Mouse (Mus musculus) embryo, embryonic 10 days (tissue): ENCODE measurements around the gene Man1a.

Experiments
- DNase-seq: peaks from one replicate; pipeline ENCODE4 v3.0.0-alpha.2; 2015; ENCODE audit warnings: low spot score

Gene Man1a

DNA sequence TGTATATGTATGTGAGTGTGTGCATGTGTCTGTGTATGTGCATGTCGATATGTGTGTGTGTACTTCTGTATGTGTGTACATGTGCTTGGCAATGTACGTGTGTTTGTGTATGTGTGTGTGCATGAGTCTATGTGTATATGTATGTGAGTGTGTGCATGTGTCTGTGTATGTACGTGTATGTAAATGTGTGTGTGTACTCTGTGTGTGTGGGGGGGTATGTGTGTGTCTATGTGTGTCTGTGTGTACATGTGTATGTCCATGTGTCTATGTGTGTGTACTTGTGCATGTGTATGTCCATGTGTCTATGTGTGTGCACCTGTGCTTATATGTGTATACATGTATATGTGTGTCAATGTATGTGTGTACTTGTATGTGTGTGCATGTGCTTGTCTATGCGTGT lies 15.2 kb downstream of the Man1a start:
- DNase-seq: no peak

DNA sequence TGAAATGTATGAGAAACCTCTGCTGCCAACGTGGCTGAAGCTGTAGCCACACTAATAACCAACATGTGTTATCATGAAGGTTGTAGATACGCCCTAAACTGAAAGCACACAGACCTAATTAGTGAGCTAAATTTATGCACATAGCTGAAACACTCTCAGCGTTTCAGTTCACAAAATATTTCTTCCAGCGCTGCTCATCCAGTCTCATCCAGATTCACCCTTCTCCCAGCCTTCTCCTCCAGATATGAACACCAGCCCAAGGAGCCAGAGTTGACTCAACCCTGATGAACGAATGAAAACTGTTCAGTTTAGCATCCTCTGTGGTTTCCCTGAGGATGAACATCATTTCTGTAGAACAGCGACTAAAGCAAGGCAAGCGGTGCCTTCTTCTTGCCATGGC lies 15.8 kb downstream of the Man1a start:
- no peak for DNase-seq

DNA sequence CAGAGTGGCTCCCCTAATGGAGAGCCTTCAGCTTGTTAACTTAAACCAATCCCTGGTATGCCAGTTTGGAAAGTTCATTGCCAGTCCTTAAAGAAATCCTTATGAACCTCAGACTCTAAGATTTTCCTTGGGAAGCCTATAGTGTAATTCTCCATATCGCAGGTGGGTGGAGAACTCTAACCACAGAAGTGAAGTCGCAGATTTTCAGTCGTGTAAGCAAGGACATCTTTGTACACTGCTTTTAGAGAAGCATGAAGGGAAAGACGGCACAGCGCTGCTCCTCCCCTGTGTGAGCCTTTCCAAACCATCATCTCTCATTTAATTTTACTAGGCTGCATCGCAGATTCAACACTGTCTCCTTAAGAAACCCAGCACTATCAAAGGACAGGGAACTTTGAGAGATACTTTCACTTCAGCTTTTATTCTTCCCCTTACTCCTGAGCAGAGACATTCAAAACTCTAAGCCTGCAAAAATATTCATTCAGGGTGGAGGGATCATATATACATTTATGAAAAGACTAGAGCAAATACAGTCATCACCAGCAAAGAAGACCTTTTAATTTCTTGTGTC lies 16.6 kb downstream of the Man1a start:
- peak; percentile 40 for DNase-seq

DNA sequence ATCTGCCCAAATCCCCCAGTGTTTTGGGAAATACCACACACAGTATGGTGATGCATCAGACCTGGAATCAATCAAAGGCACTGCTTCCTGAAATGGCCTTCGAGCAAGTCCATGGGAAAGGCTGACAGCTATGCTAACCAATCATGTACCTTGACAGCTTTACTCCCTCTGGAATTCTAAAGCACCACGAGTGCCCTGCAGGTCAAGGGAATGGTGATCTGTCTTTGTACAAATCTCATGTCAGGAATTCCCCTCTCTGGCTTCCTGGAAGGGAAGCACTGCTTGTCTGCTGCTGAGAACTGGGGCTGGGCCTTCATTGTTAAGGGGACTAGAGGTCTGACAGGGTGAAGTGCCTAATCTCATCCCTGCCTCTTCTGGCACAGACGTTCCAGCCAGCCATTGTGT lies 17.3 kb downstream of the Man1a start:
- DNase-seq: peak; percentile 84

DNA sequence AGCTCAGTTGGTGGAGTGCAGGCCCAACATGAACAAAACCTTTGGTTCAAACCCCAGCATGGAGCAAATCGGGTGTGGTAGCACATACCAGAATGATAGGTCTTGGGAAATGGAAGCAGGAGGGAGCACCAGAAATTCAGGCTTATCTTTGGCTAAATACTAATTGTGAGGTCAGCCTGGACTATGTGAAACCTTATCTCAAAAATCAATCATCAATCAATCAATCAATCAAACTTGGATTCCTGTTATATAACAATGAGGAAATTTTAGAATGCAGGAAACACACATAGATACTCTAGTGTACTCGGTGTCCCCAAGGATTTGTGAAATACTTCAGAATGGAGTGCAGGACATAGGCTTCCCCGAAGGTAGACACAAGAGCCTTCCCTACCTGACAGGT lies 17.8 kb downstream of the Man1a start:
- no peak for DNase-seq

DNA sequence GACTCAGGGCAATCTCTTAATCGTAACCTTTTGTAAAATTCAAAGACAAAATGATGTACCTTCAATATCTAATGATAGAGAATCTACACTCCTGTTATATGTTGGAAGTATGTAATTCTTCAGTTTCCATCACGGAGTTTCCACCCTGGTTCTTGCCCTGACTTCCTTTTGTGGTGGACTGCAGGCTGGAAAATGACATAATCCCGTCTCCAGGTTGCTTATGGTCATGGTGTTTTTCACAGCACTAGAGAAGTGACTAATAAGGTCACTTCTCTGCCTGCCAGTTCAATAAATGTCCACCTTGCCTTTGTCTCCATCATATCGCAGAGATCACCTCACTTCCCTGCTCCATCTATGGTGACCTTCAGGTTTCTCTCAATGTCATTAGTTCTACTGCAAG lies 22.2 kb downstream of the Man1a start:
- DNase-seq: no peak

DNA sequence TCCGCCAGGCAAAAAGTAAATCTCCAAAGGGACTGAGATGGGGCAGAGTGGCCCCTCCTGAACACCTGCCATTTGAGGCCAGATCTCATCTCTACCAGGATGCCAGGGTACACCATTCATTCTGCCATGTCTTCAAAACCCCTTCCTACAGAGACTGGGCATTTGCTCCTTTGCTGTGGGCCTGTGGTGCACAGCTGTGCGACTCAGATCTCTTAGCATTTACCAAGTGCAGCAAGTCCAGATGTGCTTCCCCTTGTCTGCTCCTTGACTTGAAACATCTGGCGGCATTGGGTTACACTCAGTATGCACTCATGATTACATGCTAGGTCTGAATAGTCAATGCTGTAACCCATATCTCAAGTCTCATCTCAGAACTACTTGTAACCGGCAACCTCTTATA lies 28.5 kb downstream of the Man1a start:
- no peak for DNase-seq

DNA sequence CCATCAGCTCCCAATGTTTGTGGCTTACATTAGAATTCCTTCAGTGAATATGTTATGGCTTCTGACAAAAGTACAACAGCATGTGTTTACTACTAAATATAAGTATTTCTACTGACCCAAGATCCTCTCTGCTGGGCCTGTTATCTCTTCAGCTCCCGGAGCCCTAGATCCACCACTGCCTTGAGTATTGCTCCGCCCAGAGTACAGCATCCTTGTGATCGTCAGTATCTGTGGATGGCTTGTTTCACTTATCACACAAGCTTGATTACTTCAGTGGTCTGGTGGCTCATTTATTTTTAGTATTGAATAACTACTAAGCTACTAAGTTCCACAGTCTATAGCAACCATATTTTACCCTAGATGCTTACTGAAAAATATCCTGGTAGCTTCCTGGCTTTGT lies 33.1 kb downstream of the Man1a start:
- DNase-seq: no peak

DNA sequence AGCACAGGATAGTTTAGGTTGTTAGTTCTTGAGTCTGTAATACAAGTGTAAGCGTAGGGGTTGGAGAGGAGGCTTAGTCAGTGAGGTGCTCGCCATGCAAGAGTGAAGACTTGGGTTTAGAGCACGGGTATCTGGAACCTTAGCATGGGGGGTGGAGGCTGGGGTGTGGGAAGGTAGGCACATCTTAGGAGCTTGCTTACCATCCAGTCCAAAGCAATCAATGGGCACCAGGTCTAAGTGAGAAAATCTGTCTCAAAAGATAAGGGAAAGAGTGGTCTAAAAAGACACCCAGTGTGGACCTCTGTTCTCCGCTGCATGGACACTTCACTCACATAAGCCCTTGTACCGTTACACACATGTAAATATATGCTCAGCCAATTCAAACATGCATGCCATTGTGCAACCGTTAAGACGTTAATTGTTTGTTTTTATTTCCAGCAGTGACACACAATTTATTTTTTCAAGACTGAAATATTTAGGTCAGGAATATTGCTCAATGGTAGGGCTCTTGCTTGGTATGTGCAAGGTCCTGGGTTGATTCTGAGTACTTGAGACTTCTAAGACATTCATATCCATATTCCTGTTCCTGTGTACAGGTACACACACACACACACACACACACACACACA lies 34.1 kb downstream of the Man1a start:
- no peak for DNase-seq

DNA sequence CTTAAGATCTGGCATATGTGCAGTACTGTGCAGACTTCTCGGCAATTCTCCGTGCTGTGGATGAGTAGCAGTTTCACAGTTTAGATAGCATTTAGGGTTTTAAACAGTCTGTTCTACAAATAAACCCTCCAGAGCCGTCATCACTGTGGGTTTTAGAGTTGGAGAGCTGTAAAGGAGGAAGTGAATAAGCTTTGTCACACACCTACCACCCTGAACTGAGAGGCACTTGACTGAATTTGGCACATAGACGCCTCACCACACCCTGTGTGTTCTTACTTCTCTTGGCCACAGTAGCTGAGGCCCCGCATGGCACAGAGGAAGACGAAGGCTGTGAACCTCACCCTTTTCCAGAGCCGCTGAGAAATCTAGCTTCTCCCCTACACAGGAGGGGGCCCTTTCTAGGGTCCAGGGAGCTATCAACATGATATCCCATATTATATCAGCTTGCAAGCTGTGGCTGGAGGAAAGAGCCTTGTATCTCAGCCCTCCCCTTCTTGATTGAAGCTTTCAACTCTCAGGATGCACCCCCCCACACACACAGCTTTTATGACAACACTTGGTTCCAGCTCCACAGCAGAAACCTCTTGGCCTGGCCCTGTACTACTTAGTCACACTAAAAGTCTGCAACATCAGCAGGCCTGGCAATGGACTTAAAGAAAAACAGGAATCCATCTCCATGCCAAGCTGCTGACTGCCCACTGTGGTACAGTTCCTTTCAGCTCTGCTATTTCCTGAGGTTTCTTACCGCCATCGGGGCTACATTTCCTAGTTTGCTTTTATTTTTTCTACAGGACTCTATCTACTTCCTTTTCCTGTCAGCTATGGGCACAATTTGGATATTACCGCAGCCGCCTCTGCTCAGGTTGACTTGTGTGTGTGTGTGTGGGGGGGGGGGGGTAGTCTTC lies 35.9 kb downstream of the Man1a start:
- no peak for DNase-seq

DNA sequence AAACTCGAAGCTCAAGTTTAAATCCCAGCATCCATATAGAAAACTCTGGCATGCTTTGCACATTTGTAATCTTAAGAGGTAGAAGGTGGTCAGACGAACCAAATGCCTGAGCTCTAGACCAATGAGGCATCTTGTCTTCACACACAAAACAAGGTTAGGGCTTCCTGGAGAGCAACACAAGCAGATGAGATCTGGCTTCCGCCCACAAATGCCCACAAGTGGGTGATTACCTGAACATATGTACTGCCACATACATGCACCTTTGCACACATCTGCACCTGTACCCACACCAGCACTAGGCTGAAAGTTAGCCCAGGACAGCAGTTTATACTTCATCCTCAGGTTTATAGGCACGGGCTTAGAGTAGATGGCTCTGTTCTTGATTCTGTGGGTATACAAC lies 36.7 kb downstream of the Man1a start:
- no peak for DNase-seq

DNA sequence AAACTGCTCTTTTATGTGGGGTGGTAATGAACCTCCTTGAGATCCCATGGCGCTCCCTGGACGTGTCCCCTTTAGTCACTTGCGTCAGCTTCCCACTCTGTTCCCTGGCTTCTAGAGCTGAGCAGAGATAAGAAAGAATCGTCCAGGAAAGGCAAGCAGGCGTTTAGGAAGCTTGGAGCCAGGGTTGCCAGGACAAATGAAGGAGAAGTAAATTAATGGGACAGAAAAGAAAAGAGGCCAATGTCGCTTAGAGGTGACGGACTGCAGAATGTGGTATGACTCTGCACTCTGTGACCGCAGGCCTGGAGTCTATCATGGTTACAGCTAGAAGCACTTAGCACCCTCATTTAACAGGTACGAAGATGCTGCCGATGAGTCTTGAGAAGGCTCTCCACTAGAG lies 37.7 kb downstream of the Man1a start:
- DNase-seq: no peak

DNA sequence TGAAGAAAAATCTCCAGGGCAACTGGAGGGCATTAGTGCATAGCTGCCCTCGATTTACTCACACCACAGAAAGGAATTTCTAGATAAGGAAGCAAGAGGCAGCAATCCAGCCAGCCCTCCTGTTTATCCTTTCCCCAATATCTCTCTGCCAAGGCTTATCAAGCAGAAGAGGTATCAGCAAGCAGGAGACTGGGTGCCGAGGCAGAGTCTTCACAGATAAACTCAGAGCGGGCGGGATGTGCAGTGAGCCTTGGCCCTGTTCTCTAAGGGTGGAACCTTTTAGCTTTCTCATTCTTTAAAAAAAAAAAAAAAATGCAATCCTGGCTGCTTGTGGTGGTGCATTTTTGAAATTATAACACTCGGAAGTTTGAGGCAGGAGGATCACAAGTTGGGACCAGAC lies 38.2 kb downstream of the Man1a start:
- no peak for DNase-seq

DNA sequence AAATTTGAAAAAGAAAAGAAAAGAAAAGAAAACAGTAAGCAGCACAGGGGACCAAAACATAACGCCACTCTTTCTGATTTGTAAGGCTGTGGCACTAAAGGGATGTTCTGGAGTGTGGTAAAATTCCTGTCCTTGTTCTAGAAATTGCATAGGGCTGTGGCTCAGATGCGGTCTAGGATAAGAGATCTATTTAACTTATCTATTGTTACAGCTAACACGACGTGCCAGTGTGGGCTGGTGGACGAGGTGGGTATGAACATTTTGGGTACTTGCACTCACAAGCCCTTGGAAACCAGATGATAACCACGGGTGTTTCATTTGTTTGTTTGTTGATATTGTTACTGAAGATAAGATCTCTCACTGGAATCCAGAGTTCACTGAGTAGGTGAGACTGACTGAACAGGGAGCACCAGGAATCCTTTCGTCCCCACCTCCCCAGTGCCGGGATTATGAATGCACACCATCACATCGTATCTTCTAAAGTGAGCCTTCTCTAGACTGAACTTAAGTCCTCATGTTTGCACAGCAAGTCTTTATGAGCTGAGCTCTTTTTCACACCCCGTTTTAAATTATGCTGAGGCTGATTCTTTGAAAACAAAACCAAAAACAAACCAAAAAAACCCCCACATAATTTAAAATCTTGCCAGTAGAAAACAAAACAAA lies 38.9 kb downstream of the Man1a start:
- DNase-seq: no peak

DNA sequence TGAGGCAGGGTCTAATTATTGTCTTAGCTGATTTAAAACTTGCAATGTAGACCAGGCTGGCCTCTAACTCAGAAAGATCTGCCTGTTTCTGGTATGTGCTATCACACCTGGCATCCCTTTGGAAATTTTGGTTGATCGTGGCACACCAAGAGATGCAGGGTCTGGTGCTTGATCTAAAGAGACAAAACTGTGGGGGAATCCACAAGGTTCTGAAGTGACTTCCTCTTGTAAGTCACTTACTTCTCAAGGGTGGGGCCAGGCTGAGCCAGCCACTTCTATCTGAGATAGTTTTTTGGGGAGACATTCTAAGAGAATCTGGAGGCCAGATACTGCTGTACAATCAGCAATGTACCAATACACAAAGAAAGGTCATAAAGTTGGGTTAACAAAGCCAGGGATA lies 40.8 kb downstream of the Man1a start:
- no peak for DNase-seq

DNA sequence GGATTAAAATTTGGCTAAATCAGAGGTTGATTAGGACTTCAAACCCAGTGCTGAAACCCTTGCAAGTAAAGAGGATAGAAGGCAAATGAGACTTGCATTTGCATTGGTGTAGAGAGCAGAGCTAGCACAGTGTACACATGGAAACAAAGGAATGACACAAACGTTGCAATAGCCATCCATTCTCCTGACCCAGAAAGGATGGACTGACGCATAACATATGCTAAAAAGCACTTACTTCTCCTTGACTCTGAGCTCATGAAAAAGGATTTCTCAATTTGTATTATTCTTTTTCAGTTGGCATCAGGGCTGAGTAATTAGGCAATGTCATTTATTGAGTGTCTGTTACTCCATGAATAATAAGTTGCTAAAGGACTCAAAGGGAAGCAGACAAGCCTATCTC lies 41.6 kb downstream of the Man1a start:
- DNase-seq: no peak

DNA sequence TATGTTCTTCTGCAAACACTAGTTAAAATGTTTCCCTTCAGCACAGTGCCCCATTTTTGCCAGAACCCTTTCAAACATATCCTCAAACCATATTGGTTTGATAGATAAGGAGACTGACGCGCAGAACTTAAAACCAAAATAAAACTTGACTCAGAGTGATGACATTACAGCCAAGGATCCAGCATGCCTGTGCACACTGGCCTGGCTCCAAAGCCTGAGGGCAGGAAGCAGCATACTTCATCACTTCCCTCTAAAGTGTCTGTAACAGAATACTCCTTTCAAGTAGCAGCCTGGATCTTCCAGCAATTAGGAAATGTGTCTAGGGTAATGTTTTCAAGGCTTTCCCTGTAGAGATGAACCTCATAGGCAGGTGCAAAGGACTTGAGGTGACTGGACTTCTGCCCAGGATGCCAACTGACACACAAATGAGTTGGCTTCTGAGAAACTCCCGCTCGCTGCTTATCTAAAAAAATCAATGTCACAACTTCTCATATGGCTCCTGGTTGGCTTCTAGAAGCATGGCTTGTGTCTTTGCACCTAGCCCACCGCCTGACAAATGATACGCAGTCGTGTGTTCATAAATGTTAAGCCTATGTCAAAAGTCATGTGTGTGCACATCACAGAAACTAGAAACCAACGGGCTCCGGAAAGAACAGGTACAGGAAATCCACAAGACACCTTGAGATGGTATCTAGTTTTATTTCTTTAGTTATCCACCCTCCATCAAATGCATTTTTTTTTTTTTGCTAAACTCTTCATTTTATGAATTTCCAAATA lies 43.9 kb downstream of the Man1a start:
- no peak for DNase-seq

DNA sequence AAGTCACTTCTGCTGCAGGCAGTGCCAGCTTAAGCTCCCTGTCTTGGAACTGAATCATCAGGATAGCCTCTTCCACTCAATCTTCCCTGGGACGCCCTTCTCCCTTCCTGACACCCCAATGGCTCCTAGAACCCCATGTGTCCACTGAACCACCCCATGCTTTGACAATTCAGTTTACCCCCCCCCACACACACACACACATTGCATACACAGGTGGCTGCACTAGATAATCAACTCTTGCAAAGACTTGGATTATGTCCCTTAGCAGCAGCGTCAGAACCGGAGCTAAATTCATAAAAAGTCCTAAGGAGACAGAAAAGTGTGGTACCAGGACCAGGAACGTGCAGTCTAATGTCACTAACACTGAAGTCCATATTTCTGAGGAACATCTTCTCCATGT lies 47.5 kb downstream of the Man1a start:
- no peak for DNase-seq

DNA sequence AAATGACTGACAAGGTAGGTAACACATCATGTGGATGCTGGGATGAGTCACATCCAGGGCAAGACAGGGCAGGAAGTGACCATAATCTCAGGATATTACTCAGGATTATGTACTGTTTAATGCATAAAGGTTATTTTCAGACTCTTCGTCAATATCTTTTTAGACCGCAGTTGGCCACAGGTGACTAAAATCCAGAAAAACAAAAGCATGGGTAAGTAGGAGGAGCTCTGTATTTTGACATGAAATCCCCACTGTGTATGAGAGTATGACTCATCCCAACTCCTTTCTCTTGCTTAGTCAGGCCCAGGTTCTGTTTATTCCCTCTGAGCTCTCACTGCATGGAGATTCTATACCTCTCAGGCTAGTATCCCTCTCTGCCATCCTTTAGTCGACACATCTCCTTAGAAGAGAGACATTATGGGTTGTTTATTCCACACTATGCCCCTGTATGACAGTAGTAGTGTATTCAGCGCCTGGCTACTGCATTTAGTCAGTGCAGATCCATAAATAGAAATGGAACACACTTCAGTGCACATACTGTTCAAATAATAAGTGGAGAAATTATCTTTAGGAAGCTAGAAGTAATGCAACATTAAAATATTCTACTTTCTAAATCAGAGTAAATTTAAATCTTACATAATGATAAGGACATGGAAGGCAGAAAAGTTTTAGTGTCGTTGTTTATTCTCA lies 49.5 kb downstream of the Man1a start:
- DNase-seq: no peak

DNA sequence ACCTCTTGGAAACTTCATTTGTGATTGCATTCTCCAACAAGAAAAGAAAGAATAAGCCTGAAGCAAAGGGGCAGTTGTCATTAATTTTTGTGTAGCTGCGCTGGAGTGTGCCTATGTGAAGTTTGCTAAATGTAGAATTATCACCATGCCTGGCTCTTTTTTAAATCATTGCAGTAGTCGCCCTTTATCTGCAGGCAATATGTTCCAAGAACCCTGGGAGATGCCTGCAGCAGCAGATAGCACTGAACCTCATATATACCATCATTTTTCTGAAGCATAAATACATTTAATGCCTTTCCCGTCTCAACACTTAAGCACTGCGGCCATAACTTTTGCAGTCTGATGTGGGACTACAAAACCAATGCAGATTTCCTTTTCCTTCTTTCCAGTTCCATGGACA lies 50.3 kb downstream of the Man1a start:
- DNase-seq: no peak

DNA sequence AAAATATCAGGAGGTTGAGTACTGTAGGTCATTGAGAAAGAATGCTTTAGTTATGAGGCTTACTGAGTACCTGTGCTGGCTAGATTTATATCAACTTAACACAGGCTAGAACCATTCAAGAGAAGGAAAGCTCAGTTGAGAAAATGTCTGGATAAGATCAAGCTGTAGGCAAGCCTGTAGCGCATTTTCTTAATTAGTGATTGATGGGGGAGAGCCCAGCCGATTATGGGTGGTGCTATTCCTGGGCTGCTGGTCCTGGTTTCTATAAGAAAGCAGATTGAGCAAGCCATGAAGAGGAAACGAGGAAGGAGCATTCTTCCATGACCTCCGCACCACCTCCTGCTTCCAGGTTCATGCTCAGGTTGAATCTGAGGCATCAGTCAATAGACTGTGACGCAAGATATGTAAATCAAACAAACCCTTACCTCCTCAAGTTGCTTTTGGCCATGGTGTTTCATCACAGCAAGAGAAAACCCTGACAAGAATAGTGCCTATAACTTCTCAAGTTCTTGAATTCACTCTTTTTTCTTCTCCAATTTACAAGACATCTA lies 58.4 kb downstream of the Man1a start:
- peak; percentile 7 for DNase-seq
